ENCODE assay signal across 10 mouse cellular contexts in genomic region chr2:164103501-164103900, GRCm38 (mm10). TPM values are rescaled to one million over a fixed set of nuclear protein-coding genes. Genes with fewer than 3 reads are reported as not detected.
DNase-seq lines count a peak whose midpoint lies in the region; ATAC-seq and TF ChIP-seq lines count a peak whose summit lies in the region.
"Had no signal": no experiment of that assay in that cellular context is flagged by ENCODE, and none has a peak within 500 bp of the region (broad histone marks: within the 10 kb centered on the region; RNA-seq: fewer than 3 reads in every experiment).

No protein-coding gene starts in this region.

- H3K27me3 ChIP-seq in hindbrain, embryonic 11.5 days (ENCODE audit: control insufficient read depth, insufficient read depth, low read length), result no peaks in the 10 kb centered on the region
- H3K27me3 ChIP-seq in hindbrain, embryonic 12.5 days, result no peaks in the 10 kb centered on the region
- no peaks in the 10 kb centered on the region for H3K27me3 ChIP-seq in CH12.LX (replicated peaks)
- no peaks in the 10 kb centered on the region for H3K27me3 ChIP-seq in embryonic facial prominence, embryonic 14.5 days (replicated peaks; ENCODE audit: control insufficient read depth, insufficient read depth, low read length)
- H3K27me3 ChIP-seq in lung, postnatal 0 days (replicated peaks; ENCODE audit: insufficient read depth, low read length), result no peaks in the 10 kb centered on the region
- H3K27me3 ChIP-seq: embryonic facial prominence, embryonic 12.5 days; lung, embryonic 15.5 days had no signal

- 0 out of 2 replicates have a peak, but pooled peaks cover 3% of the 10 kb centered on the region for H3K36me3 ChIP-seq in hindbrain, embryonic 11.5 days (ENCODE audit: control insufficient read depth, insufficient read depth, low read length)
- peaks cover 51% of the 10 kb centered on the region for H3K36me3 ChIP-seq in hindbrain, embryonic 12.5 days
- H3K36me3 ChIP-seq in CH12.LX (replicated peaks in 1 of 2; ENCODE audit: control insufficient read depth in 1 of 2, insufficient read depth in 1 of 2, low read length in 1 of 2), result peaks cover 69 to 96% of the 10 kb centered on the region in 2 experiments
- peaks cover 37% of the 10 kb centered on the region for H3K36me3 ChIP-seq in embryonic facial prominence, embryonic 14.5 days (ENCODE audit: control insufficient read depth, insufficient read depth, low read length)
- peaks cover 42% of the 10 kb centered on the region for H3K36me3 ChIP-seq in lung, postnatal 0 days (ENCODE audit: insufficient read depth, low read length)

- DNase-seq in hindbrain, embryonic 11.5 days (ENCODE audit: low spot score), result peak; percentile 74
- DNase-seq in CH12.LX (ENCODE audit: extremely low read depth), result peak; percentile 53
- DNase-seq in embryonic facial prominence, embryonic 14.5 days (ENCODE audit: low spot score), result peak; percentile 54
- peak; percentile 70 for DNase-seq in kidney, postnatal 14 days
- peak; percentile 74 for DNase-seq in lung, postnatal 0 days (ENCODE audit: low spot score)
- peak; percentile 19 to 47 for DNase-seq in spleen, postnatal 36 days (ENCODE audit: low spot score in 2 of 2)

- no peak for TF ChIP-seq POLR2A in CH12.LX (IDR thresholded peaks at IDR 0.05; ENCODE audit: low read depth, low read length)
- TF ChIP-seq POLR2A in bone marrow macrophage, adult 2 months (IDR thresholded peaks at IDR 0.05; ENCODE audit: borderline replicate concordance, low read depth, low read length), result no peak

- TF ChIP-seq RAD21 in CH12.LX (IDR thresholded peaks at IDR 0.05; ENCODE audit: low read depth, low read length), result peak; percentile 92

- WGBS in hindbrain, embryonic 11.5 days, result 34% methylated on average over 4 of the region's 4 CpGs
- 39% methylated on average over 4 of the region's 4 CpGs for WGBS in hindbrain, embryonic 12.5 days
- WGBS in embryonic facial prominence, embryonic 14.5 days, result 25% methylated on average over 4 of the region's 4 CpGs
- WGBS in lung, postnatal 0 days, result 23% methylated on average over 4 of the region's 4 CpGs

- H3K79me2 ChIP-seq in CH12.LX (replicated peaks; ENCODE audit: control insufficient read depth, extremely low read depth, insufficient read depth, poor library complexity, severe bottlenecking), result peaks cover 4% of the 10 kb centered on the region

- H3K9ac ChIP-seq in hindbrain, embryonic 11.5 days (ENCODE audit: low read depth, low read length), result no peak overlapping the region
- H3K9ac ChIP-seq in hindbrain, embryonic 12.5 days, result no peak overlapping the region
- H3K9ac ChIP-seq in CH12.LX (ENCODE audit: insufficient read depth, low read depth), result no peak overlapping the region
- no peak overlapping the region for H3K9ac ChIP-seq in embryonic facial prominence, embryonic 14.5 days (ENCODE audit: low read depth, low read length)
- H3K9ac ChIP-seq in lung, postnatal 0 days (replicated peaks; ENCODE audit: low read depth), result no peak overlapping the region
- H3K9ac ChIP-seq: embryonic facial prominence, embryonic 12.5 days; lung, embryonic 15.5 days had no signal

- no peak overlapping the region for H3K27ac ChIP-seq in hindbrain, embryonic 11.5 days (ENCODE audit: low read depth, low read length)
- no peak overlapping the region for H3K27ac ChIP-seq in hindbrain, embryonic 12.5 days
- H3K27ac ChIP-seq in CH12.LX (ENCODE audit: insufficient read depth, low read depth), result no peak overlapping the region
- no peak overlapping the region for H3K27ac ChIP-seq in bone marrow macrophage, adult 2 months (ENCODE audit: insufficient read depth, low read depth, low read length)
- no peak overlapping the region for H3K27ac ChIP-seq in embryonic facial prominence, embryonic 14.5 days (replicated peaks; ENCODE audit: low read depth, low read length)
- no peak overlapping the region for H3K27ac ChIP-seq in lung, postnatal 0 days (ENCODE audit: low read length)
- H3K27ac ChIP-seq: embryonic facial prominence, embryonic 12.5 days; lung, embryonic 15.5 days had no signal

- no peaks in the 10 kb centered on the region for H3K4me1 ChIP-seq in hindbrain, embryonic 11.5 days (replicated peaks; ENCODE audit: control insufficient read depth, insufficient read depth, low read length)
- H3K4me1 ChIP-seq in hindbrain, embryonic 12.5 days, result no peaks in the 10 kb centered on the region
- peaks cover 0 to 11% of the 10 kb centered on the region in 2 experiments; a peak in 2 of 4 replicates for H3K4me1 ChIP-seq in CH12.LX (ENCODE audit: control insufficient read depth in 1 of 2, insufficient read depth in 2 of 2)
- no peaks in the 10 kb centered on the region for H3K4me1 ChIP-seq in bone marrow macrophage, adult 2 months (ENCODE audit: control insufficient read depth, insufficient read depth, low read length)
- peaks cover 15% of the 10 kb centered on the region for H3K4me1 ChIP-seq in embryonic facial prominence, embryonic 14.5 days (ENCODE audit: control insufficient read depth, insufficient read depth, low read length)
- H3K4me1 ChIP-seq in lung, postnatal 0 days (ENCODE audit: insufficient read depth, low read depth, low read length), result no peaks in the 10 kb centered on the region
- H3K4me1 ChIP-seq: lung, embryonic 15.5 days had no signal

- TF ChIP-seq EP300 in CH12.LX (IDR thresholded peaks at IDR 0.05; ENCODE audit: low read length), result no peak
- TF ChIP-seq EP300 in lung, postnatal 0 days (IDR thresholded peaks at IDR 0.05), result no peak

- no peak for ATAC-seq in hindbrain, embryonic 11.5 days (ENCODE audit: low FRiP score)
- ATAC-seq in hindbrain, embryonic 12.5 days (ENCODE audit: low FRiP score), result no peak
- ATAC-seq in embryonic facial prominence, embryonic 14.5 days (ENCODE audit: low read depth), result no peak
- ATAC-seq in lung, postnatal 0 days, result no peak

- H3K9me3 ChIP-seq in hindbrain, embryonic 11.5 days (ENCODE audit: control insufficient read depth, low read length), result no peaks in the 10 kb centered on the region
- no peaks in the 10 kb centered on the region for H3K9me3 ChIP-seq in hindbrain, embryonic 12.5 days (replicated peaks)
- H3K9me3 ChIP-seq in CH12.LX (replicated peaks; ENCODE audit: low read length), result no peaks in the 10 kb centered on the region
- no peaks in the 10 kb centered on the region for H3K9me3 ChIP-seq in embryonic facial prominence, embryonic 14.5 days (ENCODE audit: control insufficient read depth, low read length)
- no peaks in the 10 kb centered on the region for H3K9me3 ChIP-seq in lung, postnatal 0 days (ENCODE audit: low read length)
- H3K9me3 ChIP-seq: embryonic facial prominence, embryonic 12.5 days; lung, embryonic 15.5 days had no signal

- peak; percentile 79 to 92 for TF ChIP-seq CTCF in CH12.LX (conservative IDR thresholded peaks at IDR 0.05 in 1 of 2, IDR thresholded peaks at IDR 0.05 in 1 of 2; ENCODE audit: low read depth in 2 of 2, low read length in 2 of 2)
- 0 out of 2 replicates have a peak, but pooled peaks have one; percentile 14 for TF ChIP-seq CTCF in bone marrow macrophage, adult 2 months (IDR thresholded peaks at IDR 0.05; ENCODE audit: low read depth, low read length)
- TF ChIP-seq CTCF in lung, postnatal 0 days (IDR thresholded peaks at IDR 0.05), result peak; percentile 87

- no peak overlapping the region for H3K4me2 ChIP-seq in hindbrain, embryonic 11.5 days (replicated peaks; ENCODE audit: low read depth, low read length)
- H3K4me2 ChIP-seq in hindbrain, embryonic 12.5 days (replicated peaks), result no peak overlapping the region
- no peak overlapping the region for H3K4me2 ChIP-seq in CH12.LX (ENCODE audit: insufficient read depth, low read depth, poor library complexity, severe bottlenecking)
- no peak overlapping the region for H3K4me2 ChIP-seq in embryonic facial prominence, embryonic 14.5 days (ENCODE audit: low read depth, low read length)
- H3K4me2 ChIP-seq in lung, postnatal 0 days (replicated peaks; ENCODE audit: low read depth, low read length), result no peak overlapping the region
- H3K4me2 ChIP-seq: embryonic facial prominence, embryonic 12.5 days; lung, embryonic 15.5 days had no signal

- in situ Hi-C loops in CH12.LX (cut with MboI; ENCODE audit: low pct_ligation_motif_present, low pct_unique_long_range_greater_than_20kb, low sequenced_read_pairs), result no loop called here

- dilution Hi-C loops in CH12.LX (cut with MboI; ENCODE audit: extremely low pct_ligation_motif_present, extremely low pct_unique_long_range_greater_than_20kb, low sequenced_read_pairs), result no loop called here

- no peak overlapping the region for H3K4me3 ChIP-seq in hindbrain, embryonic 11.5 days (ENCODE audit: low read depth, low read length)
- H3K4me3 ChIP-seq in hindbrain, embryonic 12.5 days, result no peak overlapping the region
- no peak overlapping the region for H3K4me3 ChIP-seq in CH12.LX (replicated peaks in 1 of 3; ENCODE audit: low read depth in 2 of 3, low read length in 2 of 3, poor library complexity in 1 of 3)
- no peak overlapping the region for H3K4me3 ChIP-seq in bone marrow macrophage, adult 2 months (ENCODE audit: insufficient read depth, low read length)
- H3K4me3 ChIP-seq in embryonic facial prominence, embryonic 14.5 days (ENCODE audit: low read depth, low read length), result no peak overlapping the region
- no peak overlapping the region for H3K4me3 ChIP-seq in lung, postnatal 0 days (ENCODE audit: low read depth, low read length)
- H3K4me3 ChIP-seq: embryonic facial prominence, embryonic 12.5 days; lung, embryonic 15.5 days had no signal

TF ChIP-seq in CH12.LX, 34 proteins besides CTCF, POLR2A, EP300 and RAD21 (continues in another document):
- peak; percentile 90 for TF ChIP-seq SMC3 (IDR thresholded peaks at IDR 0.05; ENCODE audit: low read depth, low read length)

RNA-seq across cellular contexts. Expression of gene Tomm34, which starts 32.5 kb away (rescaled TPM):
- polyA plus RNA-seq in hindbrain, embryonic 11.5 days (2014; fragmentation: Nextera tagmentation; extraction: Ambion mirVana), result 50.0 and 54.6 TPM in 2 replicates
- polyA plus RNA-seq in hindbrain, embryonic 12.5 days (2016; fragmentation: Nextera tagmentation; extraction: Ambion mirVana), result 47.0 and 47.8 TPM in 2 replicates
- total RNA-seq in CH12.LX (2012; rRNA removed) (26.8 and 30.0 TPM in 2 replicates), CH12.LX (2014; rRNA removed) (25.6 and 26.5 TPM in 2 replicates)
- polyA plus RNA-seq in CH12.LX (2012; ENCODE audit: insufficient read length, low read depth), result 38.3 and 40.7 TPM in 2 replicates
- polyA plus RNA-seq in bone marrow macrophage, adult 2 months (2012; ENCODE audit: insufficient read depth, insufficient read length, missing spikeins), result 60.6 and 63.8 TPM in 2 replicates
- polyA plus RNA-seq in embryonic facial prominence, embryonic 14.5 days (2014; fragmentation: Nextera tagmentation; extraction: Ambion mirVana), result 53.4 and 55.8 TPM in 2 replicates
- polyA plus RNA-seq in lung, postnatal 0 days (2015; fragmentation: Nextera tagmentation; extraction: Ambion mirVana), result 27.2 and 30.3 TPM in 2 replicates

RNA-seq across cellular contexts. Expression of gene Stk4, which starts 33.4 kb away (rescaled TPM):
- polyA plus RNA-seq in hindbrain, embryonic 11.5 days (2014; fragmentation: Nextera tagmentation; extraction: Ambion mirVana), result 32.7 and 41.1 TPM in 2 replicates
- 32.0 and 34.5 TPM in 2 replicates for polyA plus RNA-seq in hindbrain, embryonic 12.5 days (2016; fragmentation: Nextera tagmentation; extraction: Ambion mirVana)
- 53.1 and 64.4 TPM in 2 replicates for total RNA-seq in CH12.LX (2012; rRNA removed)
- 50.9 and 51.4 TPM in 2 replicates for total RNA-seq in CH12.LX (2014; rRNA removed)
- 77.5 and 78.3 TPM in 2 replicates for polyA plus RNA-seq in CH12.LX (2012; ENCODE audit: insufficient read length, low read depth)
- polyA plus RNA-seq in bone marrow macrophage, adult 2 months (2012; ENCODE audit: insufficient read depth, insufficient read length, missing spikeins), result 69.9 and 82.6 TPM in 2 replicates
- 22.3 and 24.4 TPM in 2 replicates for polyA plus RNA-seq in embryonic facial prominence, embryonic 14.5 days (2014; fragmentation: Nextera tagmentation; extraction: Ambion mirVana)
- 26.3 and 27.0 TPM in 2 replicates for polyA plus RNA-seq in lung, postnatal 0 days (2015; fragmentation: Nextera tagmentation; extraction: Ambion mirVana)

Comparison
In these comparisons a context has a peak if more than half of its experiments do, and no peak if none do; other contexts are left out.
1. CTCF ChIP-seq: peak in every context shown above with its lines; median percentile 87 in lung, postnatal 0 days; 86 in CH12.LX; 14 in bone marrow macrophage, adult 2 months.